Mouse (Mus musculus) kidney, embryonic 14.5 days (tissue): ENCODE data around the gene Cntnap5c. TPM values are rescaled to one million over a fixed set of nuclear protein-coding genes. Genes with fewer than 3 reads are reported as not detected.

Source experiments
- ATAC-seq: fragments of 200-750 bp; cut with Nextera tagmentation; 2 replicates; pipeline ENCODE4 v1.8.0; 2017; ENCODE audit warnings: moderate number of reproducible peaks, mild to moderate bottlenecking, moderate TSS enrichment, moderate library complexity; ENCODE audit not compliant: low FRiP score, low TSS enrichment
- H3K27ac ChIP-seq: fragments of 300-500 bp; sonication (generic); 2 replicates; pipeline ENCODE4 v1.5.1; 2014; ENCODE audit warnings: low read depth, mild to moderate bottlenecking, low read length, moderate library complexity, mixed read lengths
- H3K27me3 ChIP-seq: fragments of 300-500 bp; sonication (generic); 2 replicates; pipeline ENCODE4 v1.6.1; 2014; ENCODE audit warnings: mild to moderate bottlenecking, low read length; ENCODE audit not compliant: control insufficient read depth, insufficient read depth
- H3K36me3 ChIP-seq: fragments of 300-500 bp; sonication (generic); 2 replicates; pipeline ENCODE4 v1.6.1; 2014; ENCODE audit warnings: low read length, mixed read lengths; ENCODE audit not compliant: control insufficient read depth, insufficient read depth
- H3K4me1 ChIP-seq: fragments of 300-500 bp; sonication (generic); 2 replicates; pipeline ENCODE4 v1.6.1; 2014; ENCODE audit warnings: low read length, mixed read lengths; ENCODE audit not compliant: control insufficient read depth, insufficient read depth
- H3K4me2 ChIP-seq: fragments of 300-500 bp; sonication (generic); replicated peaks from 2 replicates; pipeline ENCODE4 v1.6.1; 2014; ENCODE audit warnings: low read depth, mild to moderate bottlenecking, low read length
- H3K4me3 ChIP-seq: fragments of 300-500 bp; sonication (generic); 2 replicates; pipeline ENCODE4 v1.5.1; 2014; ENCODE audit warnings: mild to moderate bottlenecking, low read length
- H3K9ac ChIP-seq: fragments of 300-500 bp; sonication (generic); 2 replicates; pipeline ENCODE4 v1.6.1; 2014; ENCODE audit warnings: low read depth, mild to moderate bottlenecking, low read length, moderate library complexity
- H3K9me3 ChIP-seq: fragments of 300-500 bp; sonication (generic); 2 replicates; pipeline ENCODE4 v1.6.1; 2016; ENCODE audit warnings: low read length; ENCODE audit not compliant: control insufficient read depth
- WGBS: fragments of 180-500 bp; shearing (Covaris S2); extraction: QIAGEN DNeasy Blood & Tissue Kit; methylation state at CpG from one replicate; pipeline ENCODE4 v1.1.7; 2014; 5-methylcytosine and 5-hydroxymethylcytosine counted together
- polyA plus RNA-seq: library from polyadenylated mRNA; unstranded; fragments of >200 nt; fragmentation: Nextera tagmentation; extraction: Ambion mirVana; gene quantifications from 2 replicates; pipeline ENCODE4 v1.2.1, GENCODE M21; 2014

Gene Cntnap5c
- polyA plus RNA-seq, 1 experiment from 2014 or later: 0.05 TPM

DNA sequence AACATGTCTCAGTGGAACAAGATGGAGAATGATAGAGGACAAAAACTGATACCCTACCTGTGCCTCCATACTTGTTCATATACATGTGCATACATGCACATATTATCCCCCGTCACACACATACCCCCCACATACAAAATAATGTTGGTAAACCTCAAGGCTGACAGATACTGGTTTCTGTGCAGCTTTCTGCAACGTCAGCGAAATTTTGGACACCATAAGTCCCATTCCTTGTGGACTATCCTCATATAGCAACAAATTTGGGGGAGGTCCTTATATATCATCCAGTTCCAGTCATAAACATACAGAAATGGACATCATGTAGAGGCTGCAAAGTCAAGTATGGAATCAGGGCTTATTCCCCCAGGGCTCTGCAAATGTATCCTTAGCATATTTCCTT, 338.5 kb downstream of the Cntnap5c start:
- 87% methylated on average over 3 of the region's 3 CpGs for WGBS
- H3K27me3 ChIP-seq: no peaks in the 10 kb centered on the region

DNA sequence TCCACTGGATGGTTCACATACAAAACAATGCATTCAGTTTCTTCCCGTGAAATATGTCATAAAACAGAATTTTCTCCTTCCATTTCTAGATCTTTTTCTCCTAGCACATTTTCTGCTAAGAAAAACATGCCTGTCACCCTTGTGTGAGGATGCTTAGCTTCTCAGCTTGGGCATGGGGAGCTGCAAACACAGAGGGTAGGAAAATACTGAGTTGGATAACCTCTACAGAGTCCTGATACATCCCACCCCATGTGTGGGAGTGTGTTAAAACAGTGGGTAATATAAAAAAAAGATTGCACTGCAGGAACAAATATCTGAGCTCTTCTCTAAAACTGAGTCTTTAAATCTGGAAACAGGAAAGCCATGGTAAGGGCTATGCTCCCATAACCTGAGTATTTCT, 339.0 kb downstream of the Cntnap5c start:
- no peak overlapping the region for H3K4me3 ChIP-seq
- H3K27ac ChIP-seq: no peak overlapping the region
- no peaks in the 10 kb centered on the region for H3K4me1 ChIP-seq
- H3K27me3 ChIP-seq: no peaks in the 10 kb centered on the region
- ATAC-seq: no peak
- no peaks in the 10 kb centered on the region for H3K9me3 ChIP-seq
- no peak overlapping the region for H3K9ac ChIP-seq
- H3K4me2 ChIP-seq: no peak overlapping the region
- H3K36me3 ChIP-seq: no peaks in the 10 kb centered on the region
- WGBS: 56% methylated on average over 1 of the region's 1 CpGs

More for the DNA sequence above, 338.5 kb downstream of the Cntnap5c start:
- no peaks in the 10 kb centered on the region for H3K9me3 ChIP-seq
- no peak overlapping the region for H3K27ac ChIP-seq
- H3K36me3 ChIP-seq: no peaks in the 10 kb centered on the region
- no peak overlapping the region for H3K9ac ChIP-seq
- H3K4me3 ChIP-seq: no peak overlapping the region
- H3K4me2 ChIP-seq: no peak overlapping the region
- ATAC-seq: no peak
- H3K4me1 ChIP-seq: no peaks in the 10 kb centered on the region

DNA sequence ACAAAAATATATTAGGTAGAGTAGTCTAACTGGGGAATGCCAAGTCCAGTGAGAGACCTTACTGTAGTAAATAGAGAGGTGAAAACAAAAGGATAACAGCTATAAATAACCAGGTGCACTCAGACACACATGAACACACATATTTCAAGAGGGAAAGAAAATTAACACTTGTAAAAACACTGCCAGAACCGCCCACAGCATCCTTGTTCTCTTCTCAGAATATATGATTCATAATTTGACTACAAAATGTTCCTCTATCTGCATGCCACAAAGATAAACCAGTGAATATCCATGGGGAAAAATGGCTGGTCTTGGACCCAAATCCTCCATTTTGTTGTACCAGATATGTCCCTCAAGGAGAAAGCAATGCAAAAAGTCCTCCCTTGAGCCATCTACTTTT, 417.8 kb downstream of the Cntnap5c start:
- Histone ChIP-seq H3K36me3 (no peaks in the 10 kb centered on the region), H3K9me3 (no peaks in the 10 kb centered on the region), H3K4me1 (no peaks in the 10 kb centered on the region), H3K9ac (no peak overlapping the region), H3K27ac (no peak overlapping the region), H3K4me3 (no peak overlapping the region), H3K4me2 (no peak overlapping the region), H3K27me3 (no peaks in the 10 kb centered on the region)
- ATAC-seq: no peak
- 74% methylated on average over 1 of the region's 1 CpGs for WGBS

DNA sequence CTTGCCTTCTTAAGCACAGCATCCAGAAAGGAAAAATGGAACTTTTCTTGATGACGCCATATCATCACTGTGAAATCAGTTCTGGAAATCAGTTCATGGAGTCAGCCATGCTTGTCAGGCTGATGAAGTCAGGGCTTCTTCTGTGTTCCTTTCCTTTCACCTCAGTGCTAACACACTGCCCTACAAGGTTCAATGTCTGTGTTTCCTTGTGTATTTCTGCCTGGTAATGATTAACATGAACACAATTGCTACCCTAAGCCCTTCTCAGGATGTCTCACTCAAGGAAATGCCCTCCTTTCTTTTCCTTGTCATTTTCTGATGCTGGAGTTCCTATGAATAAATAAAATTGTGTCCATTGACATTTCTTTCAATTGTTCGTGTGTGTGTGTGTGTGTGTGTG, 431.8 kb downstream of the Cntnap5c start:
- no peak overlapping the region for H3K4me3 ChIP-seq
- no peak for ATAC-seq
- 88% methylated on average over 2 of the region's 2 CpGs for WGBS
- H3K4me1 ChIP-seq: no peaks in the 10 kb centered on the region
- no peak overlapping the region for H3K4me2 ChIP-seq
- H3K9ac ChIP-seq: no peak overlapping the region
- no peaks in the 10 kb centered on the region for H3K36me3 ChIP-seq
- no peak overlapping the region for H3K27ac ChIP-seq
- H3K9me3 ChIP-seq: no peaks in the 10 kb centered on the region
- H3K27me3 ChIP-seq: no peaks in the 10 kb centered on the region

DNA sequence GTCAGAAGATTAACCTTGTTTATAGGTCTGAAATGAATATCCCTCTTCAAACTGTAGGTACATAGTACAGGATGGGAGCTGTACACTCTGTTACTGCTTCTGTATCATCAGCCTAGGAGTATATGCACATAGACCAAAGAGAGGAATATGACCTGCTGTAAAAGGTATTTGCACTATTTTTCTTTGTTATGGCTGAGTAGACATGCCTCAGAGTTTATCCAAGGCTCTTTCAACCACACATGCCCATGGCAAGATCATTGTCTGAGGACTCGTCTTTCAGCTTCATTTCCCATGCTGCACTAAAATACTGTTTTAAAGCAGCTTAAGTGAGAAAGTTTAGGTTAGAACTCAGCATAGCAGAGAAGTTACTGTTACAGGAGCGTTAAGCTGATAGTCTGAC, 498.7 kb downstream of the Cntnap5c start:
- Histone ChIP-seq H3K27ac (no peak overlapping the region), H3K9ac (no peak overlapping the region), H3K4me1 (no peaks in the 10 kb centered on the region), H3K36me3 (no peaks in the 10 kb centered on the region), H3K27me3 (no peaks in the 10 kb centered on the region), H3K9me3 (no peaks in the 10 kb centered on the region), H3K4me3 (no peak overlapping the region), H3K4me2 (no peak overlapping the region)
- 47% methylated on average over 2 of the region's 2 CpGs for WGBS
- ATAC-seq: no peak

DNA sequence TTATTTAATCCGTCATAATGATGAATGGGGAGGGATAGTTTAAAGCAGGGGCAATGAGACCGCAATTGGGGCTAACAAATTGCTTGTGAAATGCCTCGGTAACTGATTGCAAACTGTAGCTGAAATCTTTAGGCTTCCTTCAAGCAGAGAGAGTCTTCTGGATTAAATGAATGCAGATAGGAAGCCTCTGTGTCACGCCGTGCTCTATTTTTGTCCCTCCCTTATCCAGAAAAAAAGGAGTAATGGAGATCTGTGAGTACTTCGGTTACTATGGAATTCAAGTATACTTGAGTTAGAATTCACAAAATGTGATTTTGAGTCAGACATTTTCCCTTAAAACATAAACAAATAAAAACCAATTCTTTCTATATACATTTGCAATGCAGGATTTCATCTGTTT, 581.9 kb downstream of the Cntnap5c start:
- Histone ChIP-seq H3K9me3 (no peaks in the 10 kb centered on the region), H3K27ac (no peak overlapping the region), H3K9ac (no peak overlapping the region), H3K4me1 (no peaks in the 10 kb centered on the region), H3K27me3 (no peaks in the 10 kb centered on the region), H3K36me3 (no peaks in the 10 kb centered on the region), H3K4me3 (no peak overlapping the region), H3K4me2 (no peak overlapping the region)
- WGBS: 86% methylated on average over 6 of the region's 6 CpGs
- no peak for ATAC-seq

DNA sequence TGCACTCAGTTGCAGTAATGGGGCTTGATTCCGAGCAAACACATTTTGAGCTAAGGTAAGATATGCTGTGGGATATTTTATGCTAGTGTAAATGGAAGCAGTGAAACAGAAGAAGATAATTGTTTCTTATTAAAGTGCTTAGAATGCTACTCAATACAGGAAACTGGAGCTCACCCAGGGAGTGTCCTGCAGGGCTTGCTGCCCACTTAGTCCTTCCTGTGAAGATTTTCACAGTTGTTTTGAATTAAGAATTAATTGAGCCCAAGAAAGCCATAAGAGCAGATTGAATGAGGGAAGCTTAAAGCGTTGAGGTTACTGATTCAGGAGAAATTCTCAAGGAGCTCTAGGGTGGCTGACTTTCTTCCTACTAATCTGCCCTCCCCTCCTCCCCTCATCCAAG, 586.9 kb downstream of the Cntnap5c start:
- Histone ChIP-seq H3K4me2 (no peak overlapping the region), H3K36me3 (no peaks in the 10 kb centered on the region), H3K4me3 (no peak overlapping the region), H3K9me3 (no peaks in the 10 kb centered on the region), H3K9ac (no peak overlapping the region), H3K27ac (no peak overlapping the region), H3K4me1 (no peaks in the 10 kb centered on the region), H3K27me3 (no peaks in the 10 kb centered on the region)
- no peak for ATAC-seq
- 55% methylated on average over 2 of the region's 2 CpGs for WGBS

DNA sequence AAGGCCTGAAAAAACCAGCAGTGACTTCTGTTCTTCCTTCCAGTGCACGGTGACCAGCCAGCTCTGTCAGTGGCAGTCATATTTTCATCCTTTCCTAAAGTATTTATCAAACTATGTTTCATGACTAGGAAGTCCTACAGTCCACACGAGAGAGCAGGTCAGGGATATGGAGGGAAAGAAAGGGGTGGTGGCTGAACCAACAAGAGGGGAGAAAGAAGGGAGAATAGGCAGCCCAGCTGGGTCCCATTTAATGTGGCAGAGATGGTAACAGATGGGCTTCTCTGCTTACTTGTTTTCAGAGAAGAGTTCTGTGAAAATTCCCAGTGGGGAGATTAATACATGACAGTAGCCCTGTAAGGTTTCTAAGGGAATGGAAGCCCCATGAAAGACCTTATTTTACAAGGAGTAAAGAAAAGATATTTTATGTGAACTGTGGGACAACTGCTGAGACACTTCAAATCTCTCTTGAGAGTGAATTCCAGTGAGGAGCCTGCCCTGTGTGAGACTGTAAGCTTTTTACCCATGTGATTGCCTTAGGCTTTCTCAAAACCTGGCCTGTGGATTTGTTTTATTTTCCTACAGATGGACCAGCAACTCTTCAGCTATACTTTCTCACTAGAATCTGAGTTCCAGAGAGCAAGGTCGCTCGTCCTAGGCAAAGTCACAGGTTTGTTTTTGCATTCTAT, 594.4 kb downstream of the Cntnap5c start:
- H3K9me3 ChIP-seq: no peaks in the 10 kb centered on the region
- no peak overlapping the region for H3K4me2 ChIP-seq
- no peak for ATAC-seq
- H3K36me3 ChIP-seq: no peaks in the 10 kb centered on the region
- H3K4me3 ChIP-seq: no peak overlapping the region
- 63% methylated on average over 4 of the region's 4 CpGs for WGBS
- H3K27me3 ChIP-seq: no peaks in the 10 kb centered on the region
- no peak overlapping the region for H3K27ac ChIP-seq
- no peaks in the 10 kb centered on the region for H3K4me1 ChIP-seq
- no peak overlapping the region for H3K9ac ChIP-seq

DNA sequence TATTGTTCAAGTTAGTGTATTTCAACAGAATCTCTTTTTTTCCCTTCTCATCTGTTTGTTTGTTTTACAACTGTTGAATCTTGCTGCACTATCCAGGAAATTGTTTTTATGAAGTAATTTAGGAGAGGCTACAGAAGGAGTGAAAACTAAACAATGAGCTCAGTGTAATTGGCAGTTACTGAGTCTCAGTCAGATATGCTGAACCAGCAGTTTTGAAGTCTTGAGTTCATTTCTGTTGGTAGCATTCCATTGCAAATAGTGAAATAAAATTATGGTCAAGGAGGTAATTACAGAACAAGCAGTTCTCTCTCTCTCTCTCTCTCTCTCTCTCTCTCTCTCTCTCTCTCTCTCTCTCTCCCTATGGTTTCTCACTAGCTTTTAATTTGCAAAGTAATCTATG, 600.7 kb downstream of the Cntnap5c start:
- Histone ChIP-seq H3K27ac (no peak overlapping the region), H3K9me3 (no peaks in the 10 kb centered on the region), H3K4me1 (no peaks in the 10 kb centered on the region), H3K4me3 (no peak overlapping the region), H3K4me2 (no peak overlapping the region), H3K36me3 (no peaks in the 10 kb centered on the region), H3K9ac (no peak overlapping the region), H3K27me3 (no peaks in the 10 kb centered on the region)
- ATAC-seq: no peak
